Mouse (Mus musculus) limb, embryonic 12.5 days (tissue): ENCODE data around the gene Epgn. TPM values are rescaled to one million over a fixed set of nuclear protein-coding genes. Genes with fewer than 3 reads are reported as not detected.

Experiments used
- ATAC-seq: fragments of 200-750 bp; cut with Nextera tagmentation; 2 replicates; pipeline ENCODE4 v1.8.0; 2017; ENCODE audit warnings: low read depth, moderate TSS enrichment; ENCODE audit not compliant: insufficient number of reproducible peaks, insufficient read depth, low FRiP score, low TSS enrichment
- H3K27ac ChIP-seq: fragments of 300-500 bp; sonication (generic); 2 replicates; pipeline ENCODE4 v1.5.1; 2016; ENCODE audit warnings: mild to moderate bottlenecking, moderate library complexity
- H3K27me3 ChIP-seq: fragments of 300-500 bp; sonication (generic); 2 replicates; pipeline ENCODE4 v1.6.1; 2016; ENCODE audit warnings: mild to moderate bottlenecking, moderate library complexity
- H3K36me3 ChIP-seq: fragments of 300-500 bp; sonication (generic); 2 replicates; pipeline ENCODE4 v1.6.1; 2016; ENCODE audit warnings: mild to moderate bottlenecking, moderate library complexity
- H3K4me1 ChIP-seq: fragments of 300-500 bp; sonication (generic); replicated peaks from 2 replicates; pipeline ENCODE4 v1.6.1; 2016
- H3K4me2 ChIP-seq: fragments of 300-500 bp; sonication (generic); 2 replicates; pipeline ENCODE4 v1.6.1; 2016; ENCODE audit warnings: mild to moderate bottlenecking, moderate library complexity
- H3K4me3 ChIP-seq: fragments of 300-500 bp; sonication (generic); replicated peaks from 2 replicates; pipeline ENCODE4 v1.5.1; 2016; ENCODE audit warnings: mild to moderate bottlenecking
- H3K9ac ChIP-seq: fragments of 300-500 bp; sonication (generic); replicated peaks from 2 replicates; pipeline ENCODE4 v1.6.1; 2016; ENCODE audit warnings: mild to moderate bottlenecking, moderate library complexity
- H3K9me3 ChIP-seq: fragments of 300-500 bp; sonication (generic); 2 replicates; pipeline ENCODE4 v1.6.1; 2016; ENCODE audit warnings: mild to moderate bottlenecking, moderate library complexity
- WGBS: fragments of 180-500 bp; shearing (Covaris S2); methylation state at CpG from one replicate; pipeline ENCODE4 v1.1.7; 2016; 5-methylcytosine and 5-hydroxymethylcytosine counted together
- polyA plus RNA-seq: library from polyadenylated mRNA; unstranded; fragments of >200 nt; fragmentation: Nextera tagmentation; extraction: Ambion mirVana; gene quantifications from 2 replicates; pipeline ENCODE4 v1.2.1, GENCODE M21; 2016

Gene Epgn
- polyA plus RNA-seq, 1 experiment from 2014 or later, result 0.15 TPM

DNA sequence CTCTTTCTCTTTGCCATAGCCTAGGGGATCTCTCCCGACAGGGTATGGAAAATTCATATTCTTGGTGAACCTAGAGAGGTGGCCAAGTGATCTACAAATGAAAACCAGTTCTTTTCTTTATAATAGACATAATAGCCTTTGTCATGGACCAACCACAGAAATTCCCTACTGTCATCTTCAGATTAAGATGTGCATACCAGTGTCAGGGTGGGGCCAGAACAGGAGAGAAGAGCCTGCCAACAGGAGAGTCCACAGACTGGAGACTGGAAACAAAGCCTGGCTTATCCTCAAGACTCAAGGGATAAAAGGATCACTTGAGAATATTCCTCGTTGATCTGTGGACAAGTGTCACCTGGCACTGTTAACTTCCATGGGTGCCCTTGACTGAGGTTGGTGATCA is 10.5 kb downstream of the Epgn start:
- Histone ChIP-seq H3K9me3 (no peaks in the 10 kb centered on the region), H3K36me3 (no peaks in the 10 kb centered on the region), H3K27me3 (no peaks in the 10 kb centered on the region), H3K27ac (no peak overlapping the region), H3K4me1 (0 out of 2 replicates have a peak, but pooled peaks cover 8% of the 10 kb centered on the region), H3K4me2 (no peak overlapping the region), H3K9ac (no peak overlapping the region), H3K4me3 (no peak overlapping the region)
- WGBS, result 83% methylated on average over 2 of the region's 2 CpGs
- no peak for ATAC-seq

DNA sequence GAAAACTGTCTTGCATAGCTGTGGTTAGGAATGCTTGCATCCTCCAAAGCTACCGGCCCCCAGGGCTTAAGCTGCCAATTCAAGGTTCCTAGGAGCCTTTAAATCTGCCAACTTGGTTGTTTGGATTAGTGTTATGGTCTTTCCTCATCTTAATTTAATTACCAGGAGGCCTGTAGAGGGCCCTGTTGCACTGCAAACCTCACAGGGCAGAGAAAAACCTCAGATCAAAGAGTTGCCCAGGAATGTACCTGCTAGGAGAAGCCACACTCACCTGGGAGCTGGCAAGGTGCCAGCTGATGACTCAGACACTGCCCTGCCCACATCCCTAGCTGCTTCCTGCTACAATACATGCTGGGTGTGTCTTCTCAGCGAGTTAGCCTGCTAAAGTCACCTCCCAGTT is 11.3 kb downstream of the Epgn start:
- ATAC-seq, result no peak
- no peaks in the 10 kb centered on the region for H3K36me3 ChIP-seq
- H3K27me3 ChIP-seq, result no peaks in the 10 kb centered on the region
- H3K9me3 ChIP-seq, result no peaks in the 10 kb centered on the region
- H3K4me1 ChIP-seq, result 0 out of 2 replicates have a peak, but pooled peaks cover 8% of the 10 kb centered on the region
- WGBS, result 15% methylated on average over 2 of the region's 2 CpGs
- no peak overlapping the region for H3K27ac ChIP-seq
- no peak overlapping the region for H3K4me3 ChIP-seq
- no peak overlapping the region for H3K9ac ChIP-seq
- no peak overlapping the region for H3K4me2 ChIP-seq

DNA sequence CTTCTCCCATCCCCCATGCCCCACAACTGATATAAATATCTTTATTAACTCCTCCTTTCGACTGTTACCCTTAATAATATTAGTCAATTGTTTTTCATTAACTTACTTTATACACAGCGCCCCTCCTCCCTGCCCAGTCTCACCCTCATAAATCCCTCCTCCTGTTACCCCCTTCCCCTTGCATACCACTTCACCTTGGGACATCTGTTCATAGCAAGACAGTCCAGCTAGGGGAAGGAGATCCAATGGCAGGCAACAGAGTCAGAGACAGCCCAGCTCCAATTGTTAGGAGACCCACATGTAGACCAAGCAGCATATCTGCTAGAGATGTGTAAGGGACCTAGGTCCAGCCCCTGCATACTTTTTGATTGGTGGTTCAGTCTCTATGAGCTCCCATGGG is 11.7 kb downstream of the Epgn start:
- no peak for ATAC-seq
- no peaks in the 10 kb centered on the region for H3K27me3 ChIP-seq
- no peaks in the 10 kb centered on the region for H3K36me3 ChIP-seq
- no peak overlapping the region for H3K4me2 ChIP-seq
- no peaks in the 10 kb centered on the region for H3K9me3 ChIP-seq
- H3K4me1 ChIP-seq, result 0 out of 2 replicates have a peak, but pooled peaks cover 8% of the 10 kb centered on the region
- H3K27ac ChIP-seq, result no peak overlapping the region
- 46% methylated on average over 2 of the region's 2 CpGs for WGBS
- H3K9ac ChIP-seq, result no peak overlapping the region
- H3K4me3 ChIP-seq, result no peak overlapping the region

DNA sequence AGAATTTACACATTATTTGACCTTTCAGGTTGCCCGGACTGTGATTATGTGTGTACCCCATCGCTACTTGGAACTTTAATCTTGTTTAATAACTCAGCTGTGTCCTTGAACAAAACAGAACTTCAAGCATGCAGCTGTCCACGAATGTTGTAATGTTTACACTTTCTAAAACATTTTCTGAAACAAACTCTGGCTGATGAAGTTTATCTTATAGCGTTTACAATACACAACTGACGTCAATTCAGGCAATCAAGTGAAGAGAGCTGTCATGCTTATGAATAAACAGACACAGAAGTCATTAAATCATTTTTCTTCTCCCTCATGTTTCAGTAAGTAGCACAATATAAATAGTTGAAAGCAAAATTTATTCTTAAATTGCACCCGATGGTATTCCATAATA is 20.7 kb downstream of the Epgn start:
- no peak overlapping the region for H3K4me3 ChIP-seq
- H3K27ac ChIP-seq, result no peak overlapping the region
- H3K9me3 ChIP-seq, result no peaks in the 10 kb centered on the region
- H3K27me3 ChIP-seq, result no peaks in the 10 kb centered on the region
- WGBS, result 82% methylated on average over 6 of the region's 6 CpGs
- ATAC-seq, result no peak
- no peak overlapping the region for H3K9ac ChIP-seq
- no peaks in the 10 kb centered on the region for H3K36me3 ChIP-seq
- no peak overlapping the region for H3K4me2 ChIP-seq
- H3K4me1 ChIP-seq, result no peaks in the 10 kb centered on the region

DNA sequence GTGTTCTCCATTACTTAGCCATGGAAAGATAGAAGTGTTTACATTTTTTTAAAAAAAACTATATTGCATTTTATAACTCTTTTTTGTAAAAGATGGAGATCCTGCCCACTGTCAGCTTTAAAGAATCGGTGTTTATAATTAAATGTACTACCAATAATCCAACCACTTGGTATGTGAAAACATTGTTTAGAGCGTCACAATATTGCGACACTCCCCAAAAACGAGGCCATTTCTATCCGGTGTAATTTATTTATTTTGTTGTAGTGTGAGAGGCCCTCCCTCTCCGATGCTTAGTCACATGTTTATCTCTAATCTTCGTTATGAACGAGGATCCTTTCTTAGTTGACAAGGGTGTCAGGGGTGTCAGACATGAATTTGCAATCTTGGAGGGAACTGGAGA is 21.1 kb downstream of the Epgn start:
- no peaks in the 10 kb centered on the region for H3K36me3 ChIP-seq
- 89% methylated on average over 8 of the region's 8 CpGs for WGBS
- no peak overlapping the region for H3K4me3 ChIP-seq
- no peaks in the 10 kb centered on the region for H3K9me3 ChIP-seq
- H3K4me1 ChIP-seq, result no peaks in the 10 kb centered on the region
- H3K27me3 ChIP-seq, result no peaks in the 10 kb centered on the region
- no peak overlapping the region for H3K9ac ChIP-seq
- ATAC-seq, result no peak
- H3K4me2 ChIP-seq, result no peak overlapping the region
- no peak overlapping the region for H3K27ac ChIP-seq

DNA sequence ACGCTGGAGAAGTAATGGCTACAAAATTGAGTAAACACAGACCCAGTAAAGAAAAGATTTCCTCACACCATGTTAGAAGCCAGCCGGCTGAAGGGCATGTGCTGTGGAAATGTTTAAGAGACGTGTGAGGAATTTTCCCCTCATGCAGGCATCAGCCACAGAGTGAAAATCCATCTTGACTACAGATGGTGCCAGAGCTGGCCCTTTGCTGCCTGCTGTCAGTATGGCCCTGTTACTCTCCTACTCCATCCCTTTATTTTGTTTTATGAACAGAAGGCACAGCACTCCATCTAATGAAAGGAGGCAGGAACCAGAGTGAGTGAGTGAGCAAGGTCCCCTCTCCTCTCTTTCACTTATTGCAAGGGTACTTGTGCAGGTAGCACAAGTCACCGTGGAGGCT is 45.1 kb downstream of the Epgn start:
- no peak overlapping the region for H3K27ac ChIP-seq
- H3K4me2 ChIP-seq, result no peak overlapping the region
- whole genome bisulfite sequencing, result 62% methylated on average over 4 of the region's 4 CpGs

DNA sequence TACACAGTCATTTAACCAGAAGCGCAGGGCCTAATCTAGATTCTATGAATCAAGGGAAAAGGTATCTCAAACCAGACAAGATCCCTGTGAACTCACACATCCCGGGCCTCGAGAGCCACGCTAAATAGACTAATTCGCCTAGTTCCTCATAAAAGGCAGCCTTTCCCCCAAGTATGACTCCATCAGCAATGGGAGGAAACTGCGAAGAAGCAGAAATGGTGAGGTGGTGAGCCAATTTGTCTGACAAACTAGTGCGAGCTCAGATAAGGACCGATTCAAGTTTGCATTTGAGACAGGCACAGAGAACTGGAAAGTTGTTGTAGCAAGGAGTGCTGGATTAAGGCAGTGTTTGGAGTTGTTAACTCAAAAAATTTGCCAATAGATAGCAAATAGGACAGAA is 46.4 kb downstream of the Epgn start:
- H3K4me1 ChIP-seq, result peaks cover 6% of the 10 kb centered on the region
- no peak for ATAC-seq
- 68% methylated on average over 8 of the region's 8 CpGs for WGBS
- no peak overlapping the region for H3K4me3 ChIP-seq
- no peak overlapping the region for H3K27ac ChIP-seq
- H3K9ac ChIP-seq, result no peak overlapping the region
- peaks cover 36% of the 10 kb centered on the region for H3K27me3 ChIP-seq
- H3K36me3 ChIP-seq, result no peaks in the 10 kb centered on the region
- no peak overlapping the region for H3K4me2 ChIP-seq
- no peaks in the 10 kb centered on the region for H3K9me3 ChIP-seq

More for the DNA sequence above, 45.1 kb downstream of the Epgn start:
- no peak overlapping the region for H3K4me3 ChIP-seq
- H3K36me3 ChIP-seq, result no peaks in the 10 kb centered on the region
- ATAC-seq, result no peak
- peaks cover 34% of the 10 kb centered on the region for H3K27me3 ChIP-seq
- H3K4me1 ChIP-seq, result peaks cover 6% of the 10 kb centered on the region
- H3K9me3 ChIP-seq, result no peaks in the 10 kb centered on the region
- H3K9ac ChIP-seq, result no peak overlapping the region

DNA sequence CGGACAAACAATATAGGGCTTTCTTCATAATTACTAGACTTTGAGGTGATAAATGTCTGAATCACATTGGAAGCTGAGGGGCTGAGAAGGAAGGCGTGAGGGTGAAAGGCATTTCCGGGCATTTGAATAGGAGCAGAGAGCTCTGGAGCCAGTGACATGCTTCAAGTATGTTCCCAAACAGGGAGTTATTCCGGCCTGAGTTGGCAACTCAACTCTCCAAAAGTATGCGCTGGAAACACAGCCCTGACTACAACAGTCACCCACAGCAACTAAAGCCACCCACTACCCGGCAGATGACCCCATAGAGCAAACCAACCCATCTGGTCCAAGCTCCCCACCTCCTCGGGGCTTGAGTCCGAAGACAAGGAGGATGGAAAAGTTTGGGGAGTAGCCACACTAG is 46.8 kb downstream of the Epgn start:
- Histone ChIP-seq H3K4me3 (peak overlapping the region; percentile 36), H3K9ac (no peak overlapping the region)
- 37% methylated on average over 8 of the region's 8 CpGs for WGBS

DNA sequence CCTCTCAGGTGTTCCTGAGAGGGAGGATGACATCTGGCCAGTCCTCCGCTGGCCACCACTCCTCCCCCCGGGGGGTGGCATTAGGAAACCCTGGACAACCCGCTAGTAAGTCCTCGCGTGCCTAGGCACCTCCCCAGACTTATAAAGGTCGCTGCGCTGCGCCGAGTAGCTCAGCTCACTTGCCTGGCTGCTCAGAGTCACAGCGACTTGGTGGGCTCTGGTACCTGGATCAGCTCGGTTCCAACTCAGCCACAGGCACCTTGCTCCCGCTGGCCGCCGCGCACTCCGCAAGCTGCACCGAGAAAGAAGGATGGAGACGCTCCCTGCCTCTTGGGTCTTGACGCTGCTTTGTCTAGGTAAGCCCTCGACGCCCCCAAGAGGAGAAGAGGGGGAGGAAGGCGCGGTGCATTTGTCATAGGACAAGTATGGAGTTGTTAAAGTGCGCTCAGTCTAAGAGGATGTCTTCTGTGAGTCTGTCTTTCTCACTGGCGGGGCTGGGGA is 47.2 kb downstream of the Epgn start, which contains the start of gene Ereg:
Gene Ereg, plus strand, starts transcription at position 173 of the 501 bp plus-strand sequence.
- Histone ChIP-seq H3K9ac (0 out of 2 replicates have a peak within 1 kb of the TSS, but pooled peaks have one; percentile 31), H3K4me1 (peaks cover 6% of the 10 kb centered on the region), H3K27ac (no peak within 1 kb of the TSS), H3K36me3 (no peaks in the 10 kb centered on the region), H3K4me2 (peak within 1 kb of the TSS; percentile 60), H3K27me3 (peaks cover 36% of the 10 kb centered on the region), H3K9me3 (no peaks in the 10 kb centered on the region), H3K4me3 (peak within 1 kb of the TSS; percentile 36)
- 2% methylated on average over 25 of the region's 25 CpGs for WGBS
- peak; percentile 26; the same call in 1 of the 2 replicates for ATAC-seq

More for the DNA sequence above, 46.8 kb downstream of the Epgn start:
- H3K4me2 ChIP-seq, result peak overlapping the region; percentile 60
- H3K9me3 ChIP-seq, result no peaks in the 10 kb centered on the region
- H3K36me3 ChIP-seq, result no peaks in the 10 kb centered on the region
- peaks cover 36% of the 10 kb centered on the region for H3K27me3 ChIP-seq
- ATAC-seq, result no peak
- H3K4me1 ChIP-seq, result peaks cover 6% of the 10 kb centered on the region
- H3K27ac ChIP-seq, result no peak overlapping the region

DNA sequence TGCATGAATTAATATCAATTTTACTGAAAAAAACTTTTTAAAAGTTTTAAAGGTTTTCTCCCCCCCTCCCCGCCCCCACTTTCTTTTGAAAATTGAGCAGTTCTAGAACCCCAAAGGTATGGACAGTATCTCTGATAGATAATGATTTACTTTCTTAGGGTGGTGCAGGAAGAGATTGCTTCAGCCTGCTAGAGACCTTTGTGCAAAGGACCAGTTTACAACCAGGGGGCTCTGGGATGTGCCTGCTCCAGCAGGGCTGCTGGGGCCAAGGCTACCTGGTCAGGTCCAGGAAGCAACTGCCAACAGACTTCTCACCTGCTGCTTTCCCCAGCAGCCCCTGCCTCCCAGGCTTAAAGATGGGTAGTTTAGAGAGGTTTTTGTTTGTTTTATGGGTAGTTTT is 47.8 kb downstream of the Epgn start:
- H3K9ac ChIP-seq, result no peak overlapping the region
- H3K4me1 ChIP-seq, result peaks cover 6% of the 10 kb centered on the region
- no peaks in the 10 kb centered on the region for H3K36me3 ChIP-seq
- 47% methylated on average over 1 of the region's 1 CpGs for WGBS
- peak overlapping the region; percentile 36; the same call in 1 of the 2 replicates for H3K4me3 ChIP-seq
- no peak overlapping the region for H3K27ac ChIP-seq
- H3K4me2 ChIP-seq, result peak overlapping the region; percentile 60
- H3K27me3 ChIP-seq, result peaks cover 36% of the 10 kb centered on the region
- ATAC-seq, result no peak
- H3K9me3 ChIP-seq, result no peaks in the 10 kb centered on the region

DNA sequence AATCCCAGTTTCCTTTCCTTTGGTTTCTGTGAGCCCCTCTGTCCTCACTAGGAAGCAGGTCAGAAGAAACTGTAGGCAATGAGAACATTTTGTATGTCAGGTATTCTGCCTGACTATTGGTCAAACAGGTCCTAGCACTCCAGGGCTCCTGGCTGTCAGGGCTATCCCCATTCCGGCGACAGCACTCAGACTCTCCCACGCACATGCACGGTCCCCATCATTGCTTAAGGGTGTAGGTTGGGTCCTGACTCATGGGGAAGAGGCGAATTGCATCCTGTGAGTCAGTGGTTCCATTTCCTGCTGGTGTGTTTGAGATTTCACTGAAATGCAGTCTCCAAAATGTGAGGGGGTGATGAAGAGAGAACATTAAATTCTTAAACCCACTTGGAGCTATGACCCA is 55.8 kb downstream of the Epgn start:
- Histone ChIP-seq H3K27ac (no peak overlapping the region), H3K4me3 (no peak overlapping the region), H3K36me3 (no peaks in the 10 kb centered on the region), H3K9ac (no peak overlapping the region), H3K4me1 (no peaks in the 10 kb centered on the region), H3K27me3 (no peaks in the 10 kb centered on the region), H3K4me2 (no peak overlapping the region), H3K9me3 (no peaks in the 10 kb centered on the region)
- ATAC-seq, result no peak
- WGBS, result 76% methylated on average over 5 of the region's 5 CpGs
